Mouse (Mus musculus) cerebral cortex, adult 2 months (tissue): Measurements from ENCODE around the gene Egfl7.

Experiments used
- WGBS: fragments of 180-500 bp; shearing (Covaris S2); methylation state at CpG from one replicate; pipeline ENCODE4 v1.1.7; 2018; 5-methylcytosine and 5-hydroxymethylcytosine counted together

Egfl7 gene

GRCm38 (mm10) chr2:26617331-26617730, 37.5 kb downstream of the Egfl7 start:
- 91% methylated on average over 6 of the region's 6 CpGs for WGBS

GRCm38 (mm10) chr2:26617928-26618327, 38.1 kb downstream of the Egfl7 start:
- 77% methylated on average over 7 of the region's 7 CpGs for WGBS

- WGBS, result 38% methylated on average over 2 of the region's 2 CpGs
Measured at GRCm38 (mm10) chr2:26621246-26621645, 41.4 kb downstream of the Egfl7 start.

GRCm38 (mm10) chr2:26622984-26623383, 43.2 kb downstream of the Egfl7 start:
- 78% methylated on average over 5 of the region's 5 CpGs for WGBS

- 88% methylated on average over 3 of the region's 3 CpGs for WGBS
Measured at GRCm38 (mm10) chr2:26625419-26625818, 45.6 kb downstream of the Egfl7 start.

GRCm38 (mm10) chr2:26626081-26626480, 46.3 kb downstream of the Egfl7 start:
- whole genome bisulfite sequencing, result 76% methylated on average over 3 of the region's 3 CpGs

- under 1% methylated on average over 68 of the region's 70 CpGs for WGBS
Measured at GRCm38 (mm10) chr2:26627921-26628739, 48.3 kb downstream of the Egfl7 start, which contains the start of gene Fam69b. Gene Fam69b (plus strand): TSS chr2:26628457.

GRCm38 (mm10) chr2:26628792-26629437, 49.1 kb downstream of the Egfl7 start:
- 25% methylated on average over 5 of the region's 5 CpGs for WGBS

- WGBS, result 71% methylated on average over 16 of the region's 16 CpGs
Measured at GRCm38 (mm10) chr2:26632541-26633395, 53.0 kb downstream of the Egfl7 start.

GRCm38 (mm10) chr2:26633953-26634530, 54.2 kb downstream of the Egfl7 start:
- 60% methylated on average over 4 of the region's 4 CpGs for WGBS

- 59% methylated on average over 12 of the region's 12 CpGs for WGBS
Measured at GRCm38 (mm10) chr2:26634629-26635488, 55.0 kb downstream of the Egfl7 start.

- WGBS, result 66% methylated on average over 21 of the region's 21 CpGs
Measured at GRCm38 (mm10) chr2:26635489-26636324, 55.9 kb downstream of the Egfl7 start.

- 31% methylated on average over 2 of the region's 2 CpGs for WGBS
Measured at GRCm38 (mm10) chr2:26636325-26636635, 56.5 kb downstream of the Egfl7 start.

- WGBS, result 72% methylated on average over 4 of the region's 4 CpGs
Measured at GRCm38 (mm10) chr2:26637316-26637932, 57.6 kb downstream of the Egfl7 start.

GRCm38 (mm10) chr2:26638039-26638438, 58.2 kb downstream of the Egfl7 start:
- 78% methylated on average over 5 of the region's 5 CpGs for WGBS

GRCm38 (mm10) chr2:26638572-26638971, 58.8 kb downstream of the Egfl7 start:
- WGBS, result 68% methylated on average over 5 of the region's 5 CpGs

- 10% methylated on average over 8 of the region's 8 CpGs for WGBS
Measured at GRCm38 (mm10) chr2:26639083-26639482, 59.3 kb downstream of the Egfl7 start.

- 5% methylated on average over 49 of the region's 49 CpGs for WGBS
Measured at GRCm38 (mm10) chr2:26639838-26640830, 60.3 kb downstream of the Egfl7 start.
